Mouse (Mus musculus) bone marrow macrophage, adult 2 months (primary cell): ENCODE measurements around the gene Cd28.

Experiments used
- CTCF ChIP-seq: IDR thresholded peaks from 2 replicates; pipeline ENCODE4 v1.5.1; 2012; ENCODE audit warnings: low read depth, mild to moderate bottlenecking, low read length, moderate library complexity
- POLR2A ChIP-seq: IDR thresholded peaks from 2 replicates; pipeline ENCODE4 v1.6.1; 2012; ENCODE audit warnings: mild to moderate bottlenecking, low read depth, low read length, borderline replicate concordance

GRCm38 (mm10) chr1:60758226-60758625, 41.6 kb downstream of the Cd28 start:
- TF ChIP-seq CTCF, result no peak
- no peak for TF ChIP-seq POLR2A
